Mouse (Mus musculus): ENCODE measurements around the gene Ebpl. TPM values are rescaled to one million over a fixed set of nuclear protein-coding genes. Genes with fewer than 3 reads are reported as not detected.

Gene Ebpl
- polyA plus RNA-seq, 1 experiment: 1.3 TPM

DNA sequence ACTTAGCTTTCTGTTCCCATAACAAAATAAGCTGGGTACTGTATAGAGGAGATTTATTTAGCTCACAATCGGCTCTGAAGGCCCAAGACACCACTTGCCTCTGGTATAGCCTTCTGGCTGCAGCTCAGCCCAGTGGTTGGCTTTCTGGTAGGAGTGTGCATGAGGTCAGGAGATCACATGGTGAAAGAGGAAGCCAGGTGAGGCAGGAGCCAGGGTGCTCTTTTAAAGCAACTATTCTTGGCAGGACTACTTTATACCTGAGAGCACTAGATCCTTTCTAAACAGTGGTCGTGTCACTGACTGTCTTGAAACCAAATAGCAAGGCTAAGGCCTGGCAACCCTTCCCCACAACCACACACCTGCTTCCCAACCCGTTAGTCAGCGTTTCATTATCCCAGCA is 10.4 kb downstream of the Ebpl start:
- no peak overlapping the region for H3K4me2 ChIP-seq (ENCODE audit: low read depth)
- no peaks in the 10 kb centered on the region for H3K79me2 ChIP-seq (ENCODE audit: control insufficient read depth, insufficient read depth)
- H3K4me3 ChIP-seq: no peak overlapping the region
- H3K36me3 ChIP-seq (ENCODE audit: control insufficient read depth, insufficient read depth): no peaks in the 10 kb centered on the region
- H3ac ChIP-seq (ENCODE audit: control insufficient read depth, insufficient read length): no peak overlapping the region
- no peak for TF ChIP-seq E2F4 (IDR thresholded peaks at IDR 0.05; ENCODE audit: insufficient read depth)
- no peak for TF ChIP-seq MYOD1 (IDR thresholded peaks at IDR 0.05; ENCODE audit: control insufficient read depth in 1 of 3, insufficient read length in 2 of 3, low read depth in 2 of 3)
- TF ChIP-seq MYOG (IDR thresholded peaks at IDR 0.05; ENCODE audit: control insufficient read depth in 1 of 3, insufficient read depth in 1 of 3, insufficient read length in 2 of 3, low read depth in 2 of 3): no peak
- H3K27me3 ChIP-seq (ENCODE audit: control insufficient read depth, insufficient read depth, insufficient read length): no peaks in the 10 kb centered on the region

DNA sequence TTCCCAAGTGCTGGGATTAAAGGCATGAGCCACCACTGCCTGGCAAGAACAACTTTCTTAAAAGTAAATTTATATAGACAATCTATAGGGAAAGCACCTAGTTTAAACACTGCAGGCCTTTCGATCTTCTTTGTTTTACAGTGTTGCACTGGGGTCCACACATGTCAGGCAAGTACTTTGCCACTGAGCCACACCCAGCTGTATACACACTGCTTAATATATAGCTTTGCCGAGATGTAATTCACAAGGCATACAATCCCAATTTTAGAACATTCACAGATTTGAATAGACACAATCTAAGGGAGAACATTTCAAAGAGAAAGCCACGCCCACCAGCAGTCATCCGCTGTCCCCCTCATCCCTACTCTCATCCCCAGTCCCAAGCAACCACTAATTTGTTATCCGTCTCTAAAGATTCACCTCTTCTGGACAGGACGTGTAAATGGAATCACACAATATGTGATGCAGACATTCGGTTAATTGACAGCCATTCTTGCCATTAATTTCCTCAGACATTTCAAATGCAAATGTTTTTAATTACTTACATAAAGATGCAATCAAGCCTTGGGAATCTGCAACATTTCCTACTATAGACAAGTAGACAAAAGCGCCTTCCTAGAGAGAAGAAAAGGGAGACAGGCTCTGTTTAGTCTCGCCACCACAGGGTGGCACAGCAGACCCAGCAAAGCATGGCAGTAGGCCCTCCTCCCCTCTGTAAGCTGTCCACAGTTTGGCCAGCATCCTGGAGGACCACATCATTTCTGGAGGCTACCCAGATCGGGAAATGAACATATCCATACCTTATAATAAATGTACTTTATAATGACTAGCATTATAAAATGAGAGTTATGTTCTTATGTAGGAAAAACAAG is 13.2 kb downstream of the Ebpl start:
- Histone ChIP-seq H3K27me3 (ENCODE audit: control insufficient read depth, insufficient read depth, insufficient read length) (no peaks in the 10 kb centered on the region), H3K79me2 (ENCODE audit: control insufficient read depth, insufficient read depth) (no peaks in the 10 kb centered on the region), H3K36me3 (ENCODE audit: control insufficient read depth, insufficient read depth) (no peaks in the 10 kb centered on the region), H3ac (ENCODE audit: control insufficient read depth, insufficient read length) (no peak overlapping the region), H3K4me3 (no peak overlapping the region), H3K4me2 (ENCODE audit: low read depth) (no peak overlapping the region)
- TF ChIP-seq USF1 (IDR thresholded peaks at IDR 0.05; ENCODE audit: low read depth) (no peak), TCF12 (IDR thresholded peaks at IDR 0.05; ENCODE audit: insufficient read depth, poor library complexity, severe bottlenecking) (no peak), POLR2A (IDR thresholded peaks at IDR 0.05; ENCODE audit: insufficient read length, low read depth) (no peak), POLR2AphosphoS2 (IDR thresholded peaks at IDR 0.05; ENCODE audit: insufficient read length, low read depth) (no peak), MAX (IDR thresholded peaks at IDR 0.05; ENCODE audit: low read depth) (no peak), REST (IDR thresholded peaks at IDR 0.05; ENCODE audit: insufficient read depth, insufficient read length) (no peak), MYOG (IDR thresholded peaks at IDR 0.05; ENCODE audit: control insufficient read depth in 1 of 3, insufficient read depth in 1 of 3, insufficient read length in 2 of 3, low read depth in 2 of 3) (no peak), CEBPB (IDR thresholded peaks at IDR 0.05; ENCODE audit: insufficient read depth, poor library complexity, severe bottlenecking) (no peak), MYOD1 (IDR thresholded peaks at IDR 0.05; ENCODE audit: control insufficient read depth in 1 of 3, insufficient read length in 2 of 3, low read depth in 2 of 3) (no peak)

DNA sequence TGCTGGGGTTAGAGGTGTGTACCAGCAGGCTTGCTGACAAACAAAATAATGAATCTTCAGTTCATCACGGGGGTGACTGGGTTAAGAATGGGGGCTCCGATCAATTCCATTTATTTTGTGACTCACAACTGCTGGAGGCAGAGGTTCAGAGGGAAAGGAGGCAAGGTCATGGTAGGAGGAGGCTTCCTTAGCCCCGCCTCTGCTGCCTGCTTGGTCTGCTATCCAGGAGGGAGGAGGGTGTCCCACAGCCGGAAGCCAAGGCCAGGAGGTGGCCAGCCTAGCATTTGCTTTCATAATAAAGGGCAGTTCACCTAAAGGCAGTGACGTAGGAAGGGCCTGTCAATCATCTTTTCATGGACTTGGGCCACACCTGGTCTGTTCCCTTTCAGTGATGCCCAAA is 15.6 kb downstream of the Ebpl start:
- TF ChIP-seq POLR2AphosphoS2 (IDR thresholded peaks at IDR 0.05; ENCODE audit: insufficient read length, low read depth) (no peak), MAX (IDR thresholded peaks at IDR 0.05; ENCODE audit: low read depth) (no peak), CEBPB (IDR thresholded peaks at IDR 0.05; ENCODE audit: insufficient read depth, poor library complexity, severe bottlenecking) (no peak), SRF (IDR thresholded peaks at IDR 0.05; ENCODE audit: control insufficient read depth, insufficient read length, low read depth) (no peak), MYOG (IDR thresholded peaks at IDR 0.05; ENCODE audit: control insufficient read depth in 1 of 3, insufficient read depth in 1 of 3, insufficient read length in 2 of 3, low read depth in 2 of 3) (no peak), POLR2A (IDR thresholded peaks at IDR 0.05; ENCODE audit: insufficient read length, low read depth) (no peak), REST (IDR thresholded peaks at IDR 0.05; ENCODE audit: insufficient read depth, insufficient read length) (no peak), MYOD1 (IDR thresholded peaks at IDR 0.05; ENCODE audit: control insufficient read depth in 1 of 3, insufficient read length in 2 of 3, low read depth in 2 of 3) (no peak), E2F4 (IDR thresholded peaks at IDR 0.05; ENCODE audit: insufficient read depth) (no peak), USF1 (IDR thresholded peaks at IDR 0.05; ENCODE audit: low read depth) (no peak)
- Histone ChIP-seq H3K79me2 (ENCODE audit: control insufficient read depth, insufficient read depth) (no peaks in the 10 kb centered on the region), H3ac (ENCODE audit: control insufficient read depth, insufficient read length) (no peak overlapping the region), H3K4me3 (no peak overlapping the region), H3K36me3 (ENCODE audit: control insufficient read depth, insufficient read depth) (no peaks in the 10 kb centered on the region), H3K27me3 (ENCODE audit: control insufficient read depth, insufficient read depth, insufficient read length) (no peaks in the 10 kb centered on the region), H3K4me2 (ENCODE audit: low read depth) (no peak overlapping the region)

DNA sequence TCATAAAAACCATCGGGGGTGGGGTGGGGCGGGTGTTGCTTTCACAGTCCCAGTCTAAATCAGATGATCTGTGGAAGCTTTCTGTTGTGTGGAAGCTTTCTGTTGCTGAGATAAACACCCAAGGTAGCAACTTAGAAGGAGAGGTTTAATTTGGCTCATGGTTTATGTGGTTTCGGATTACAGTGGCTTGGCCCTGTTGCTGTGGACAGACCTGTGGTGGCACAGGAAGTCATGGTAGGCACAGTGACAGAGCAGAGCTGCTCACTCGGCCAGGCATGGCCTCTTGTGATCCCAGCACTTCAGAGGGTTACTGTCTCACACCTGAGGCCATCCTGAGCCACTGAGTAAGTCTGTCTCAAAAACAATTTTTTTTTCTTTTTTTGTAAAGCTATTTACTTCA is 20.9 kb downstream of the Ebpl start:
- Histone ChIP-seq H3K4me2 (ENCODE audit: low read depth) (no peak overlapping the region), H3K36me3 (ENCODE audit: control insufficient read depth, insufficient read depth) (no peaks in the 10 kb centered on the region), H3K27me3 (ENCODE audit: control insufficient read depth, insufficient read depth, insufficient read length) (no peaks in the 10 kb centered on the region), H3K79me2 (ENCODE audit: control insufficient read depth, insufficient read depth) (no peaks in the 10 kb centered on the region), H3K4me3 (no peak overlapping the region), H3ac (ENCODE audit: control insufficient read depth, insufficient read length) (no peak overlapping the region)
- TF ChIP-seq POLR2A (IDR thresholded peaks at IDR 0.05; ENCODE audit: insufficient read length, low read depth) (no peak), USF1 (IDR thresholded peaks at IDR 0.05; ENCODE audit: low read depth) (no peak), REST (IDR thresholded peaks at IDR 0.05; ENCODE audit: insufficient read depth, insufficient read length) (no peak), MYOD1 (IDR thresholded peaks at IDR 0.05; ENCODE audit: control insufficient read depth in 1 of 3, insufficient read length in 2 of 3, low read depth in 2 of 3) (no peak), MYOG (IDR thresholded peaks at IDR 0.05; ENCODE audit: control insufficient read depth in 1 of 3, insufficient read depth in 1 of 3, insufficient read length in 2 of 3, low read depth in 2 of 3) (no peak), TCF12 (IDR thresholded peaks at IDR 0.05; ENCODE audit: insufficient read depth, poor library complexity, severe bottlenecking) (no peak), POLR2AphosphoS2 (IDR thresholded peaks at IDR 0.05; ENCODE audit: insufficient read length, low read depth) (no peak), CEBPB (IDR thresholded peaks at IDR 0.05; ENCODE audit: insufficient read depth, poor library complexity, severe bottlenecking) (no peak), E2F4 (IDR thresholded peaks at IDR 0.05; ENCODE audit: insufficient read depth) (no peak), TCF3 (IDR thresholded peaks at IDR 0.05; ENCODE audit: insufficient read length, low read depth) (no peak), MAX (IDR thresholded peaks at IDR 0.05; ENCODE audit: low read depth) (no peak), SRF (IDR thresholded peaks at IDR 0.05; ENCODE audit: control insufficient read depth, insufficient read length, low read depth) (no peak)

Measured in myocyte (in vitro differentiated cells).